Mouse (Mus musculus): ENCODE measurements around the gene Gm17324.

The Gm17324 gene

DNA sequence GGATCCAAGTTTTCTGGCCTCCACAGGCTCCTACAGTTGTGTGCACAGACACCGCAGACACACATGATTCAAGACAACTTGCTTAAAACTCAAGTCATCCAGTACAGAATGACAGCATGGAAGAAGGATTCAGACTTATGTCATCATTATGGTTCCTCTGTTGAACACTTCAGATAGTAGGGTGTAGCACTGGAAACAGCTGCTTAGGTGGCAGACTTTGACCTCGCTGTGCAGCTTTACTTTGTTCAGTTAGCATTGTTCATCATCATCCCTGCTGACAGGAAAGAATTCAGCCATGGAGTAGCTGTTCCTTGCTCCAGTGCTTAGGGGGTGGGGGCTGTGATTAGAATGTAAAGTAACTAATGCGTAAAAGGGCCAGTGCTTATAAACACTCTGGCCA, 17.1 kb upstream of the Gm17324 start:
- no peak for DNase-seq (ENCODE audit: low spot score)

DNA sequence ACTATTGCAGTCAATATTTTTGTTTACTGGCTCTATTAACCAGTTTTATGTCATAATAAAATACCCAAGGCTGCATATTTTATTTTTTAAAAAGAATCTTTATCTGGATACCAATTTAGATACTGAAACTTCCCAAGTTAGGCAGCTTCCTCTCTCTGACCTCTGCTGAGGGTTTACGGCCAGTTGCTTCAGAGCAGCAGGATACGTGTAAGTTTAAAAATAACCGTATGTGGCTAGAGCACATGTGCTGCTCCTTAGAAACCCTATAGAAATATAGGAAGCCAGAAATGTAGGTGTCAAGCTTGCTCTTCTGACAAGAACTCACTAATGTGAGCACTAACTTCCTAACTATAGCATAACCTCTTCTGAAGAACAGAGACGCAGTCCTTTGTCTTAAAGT, 14.8 kb upstream of the Gm17324 start:
- DNase-seq (ENCODE audit: low spot score), result no peak

DNA sequence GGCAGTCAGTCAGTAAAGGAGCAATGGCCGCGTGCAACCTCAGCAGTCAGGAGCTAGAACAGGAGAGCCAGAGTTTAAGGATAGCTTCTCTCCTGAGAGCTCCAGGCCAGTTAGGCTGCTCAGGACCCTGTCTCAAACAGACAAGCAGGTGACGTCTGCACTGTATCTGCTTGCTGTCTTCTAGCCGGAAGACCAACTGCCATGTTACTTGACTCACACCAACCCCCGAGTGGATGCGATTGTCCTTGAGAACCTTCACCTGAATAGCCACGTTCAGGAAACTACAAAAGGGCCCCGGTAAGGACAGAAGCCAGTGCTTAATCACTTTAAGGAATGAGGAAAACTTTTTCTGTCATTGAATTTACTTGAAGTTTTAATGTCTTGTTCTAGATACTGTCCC, 8.4 kb upstream of the Gm17324 start:
- DNase-seq (ENCODE audit: low spot score), result no peak

DNA sequence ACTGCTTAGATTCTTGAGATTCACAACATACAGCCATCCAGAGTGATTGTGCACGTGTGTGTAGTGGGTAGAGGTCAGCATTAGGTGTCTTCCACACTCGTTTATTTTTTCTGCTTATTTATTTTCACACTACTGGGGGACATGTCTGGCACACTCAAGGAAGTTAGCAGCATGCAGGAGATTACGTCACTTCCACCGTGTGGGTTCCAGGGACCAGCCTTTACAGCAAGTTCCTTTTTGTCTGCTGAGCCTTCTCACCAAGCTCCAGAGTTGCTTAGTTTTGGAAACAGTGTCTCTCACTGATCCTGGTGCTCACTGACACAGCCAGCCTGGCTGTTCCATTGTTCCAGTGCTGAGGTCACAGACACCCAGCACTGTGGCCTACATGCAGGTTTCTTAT, 2.8 kb upstream of the Gm17324 start:
- no peak for DNase-seq (ENCODE audit: low spot score)

DNA sequence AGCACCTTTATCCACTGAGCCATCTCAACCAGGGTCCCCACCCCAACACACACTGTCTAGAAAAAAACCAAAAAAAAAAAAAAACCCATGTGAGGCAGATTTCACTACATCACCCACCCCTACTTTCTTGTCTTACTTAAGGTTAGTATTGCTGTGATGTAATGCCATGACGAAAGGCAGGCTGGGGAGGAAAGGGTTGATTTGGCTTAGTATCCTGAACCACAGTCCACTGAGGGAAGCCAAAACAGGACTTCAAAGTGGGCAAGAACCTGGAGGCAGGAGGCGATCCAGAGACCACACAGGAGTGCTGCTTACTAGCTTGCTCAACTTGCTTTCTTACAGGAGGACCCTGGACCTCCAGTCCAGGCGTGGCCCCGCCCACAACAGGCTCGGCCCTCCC, 1.8 kb upstream of the Gm17324 start:
- no peak for DNase-seq (ENCODE audit: low spot score)

DNA sequence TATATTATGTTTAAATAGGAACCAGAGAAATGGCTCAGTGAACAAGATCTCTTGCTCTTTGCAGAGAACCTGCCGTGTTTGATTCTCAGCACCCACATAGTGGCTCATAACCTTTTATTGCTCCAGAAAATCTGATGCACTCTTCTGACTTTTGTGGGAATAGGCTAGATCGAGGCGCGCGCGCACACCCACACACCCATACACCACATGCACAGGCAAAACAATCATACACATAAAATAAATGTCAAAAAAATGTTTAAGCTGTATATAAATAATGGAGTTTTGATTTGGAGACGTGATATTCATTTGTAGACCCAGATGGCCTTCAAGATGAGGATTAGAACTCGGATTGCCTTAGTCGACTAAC, 997 bp downstream of the Gm17324 start:
- no peak for DNase-seq (ENCODE audit: low spot score)

DNA sequence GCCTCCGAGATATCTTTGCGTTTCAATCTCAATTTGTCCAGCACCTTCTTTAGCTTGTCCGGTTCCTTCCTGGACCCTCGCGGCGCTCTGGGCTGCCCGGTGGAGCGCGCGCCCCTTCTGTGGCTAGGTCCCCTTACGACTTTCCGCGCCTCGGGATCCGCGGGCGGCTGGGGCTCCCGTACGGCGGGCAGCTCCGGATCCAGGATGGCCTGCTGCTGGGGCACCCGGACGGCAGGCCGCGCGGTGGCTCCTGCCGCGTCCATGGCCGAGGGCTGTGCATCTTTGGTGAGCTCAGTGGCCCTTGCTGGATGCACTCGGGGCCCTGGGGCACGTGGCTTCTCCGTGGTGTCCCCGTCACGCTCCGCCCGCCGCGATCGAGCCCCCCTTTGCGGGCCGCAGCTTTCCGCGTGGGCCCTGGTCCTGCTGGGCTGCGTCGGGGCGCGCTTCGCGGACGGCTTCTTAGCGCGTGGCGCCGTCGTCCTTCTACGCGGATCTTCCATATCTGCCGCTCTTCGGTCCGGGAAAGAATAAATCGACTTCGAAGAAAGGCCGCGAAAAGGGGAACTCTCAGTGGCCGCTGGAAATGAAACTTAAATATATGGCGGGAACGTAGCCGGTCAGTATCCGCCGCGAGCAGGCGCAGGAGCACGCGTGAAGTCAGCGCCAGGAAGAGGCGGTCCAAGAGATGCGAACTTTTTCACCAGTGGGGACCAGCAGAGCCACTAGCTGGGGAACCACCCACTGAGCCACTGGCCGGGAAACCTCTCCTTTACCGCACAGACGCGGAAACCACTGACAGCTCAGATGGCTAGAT, 5.8 kb downstream of the Gm17324 start, which contains the start of gene Cgas:
TSS of gene Cgas (minus strand) at position 659 of the 814 bp plus-strand sequence.
- peak; percentile 31 for DNase-seq (ENCODE audit: low spot score)

DNA sequence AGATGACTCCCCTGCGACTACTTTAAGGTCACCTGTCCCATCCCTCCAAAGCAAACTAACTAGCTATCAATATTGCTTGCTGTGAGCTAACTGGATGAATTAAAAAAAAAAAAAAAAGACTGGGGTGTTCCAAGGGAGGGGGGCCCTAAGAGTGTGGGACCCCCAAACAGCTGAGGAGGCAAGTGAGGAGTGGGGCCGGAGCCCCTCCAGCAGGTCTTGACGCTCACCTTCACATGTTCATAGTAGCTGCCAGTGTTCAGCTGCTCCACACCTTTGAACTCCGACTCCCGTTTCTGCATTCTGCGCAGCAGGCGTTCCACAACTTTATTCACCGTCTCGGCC, 6.4 kb downstream of the Gm17324 start:
- no peak for DNase-seq (ENCODE audit: low spot score)

DNA sequence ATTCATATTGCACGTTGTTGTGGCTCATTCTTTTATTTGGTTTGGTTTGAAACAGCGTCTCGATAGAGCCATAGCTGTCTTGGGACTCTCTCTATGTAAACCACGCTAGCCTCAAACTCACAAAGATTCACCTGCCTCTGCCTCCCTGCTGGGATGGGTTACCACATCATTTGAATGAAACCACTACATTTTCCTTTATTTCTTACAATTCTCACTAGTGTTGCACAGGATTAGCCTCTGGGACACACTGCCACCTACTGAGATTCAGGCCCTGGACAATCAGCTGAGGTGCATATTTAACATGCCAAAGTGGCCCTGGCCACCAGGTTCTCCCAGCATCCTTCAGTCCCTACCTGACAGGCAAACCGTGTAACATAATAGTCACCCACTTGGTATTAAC, 9.2 kb downstream of the Gm17324 start:
- DNase-seq (ENCODE audit: low spot score), result no peak

DNA sequence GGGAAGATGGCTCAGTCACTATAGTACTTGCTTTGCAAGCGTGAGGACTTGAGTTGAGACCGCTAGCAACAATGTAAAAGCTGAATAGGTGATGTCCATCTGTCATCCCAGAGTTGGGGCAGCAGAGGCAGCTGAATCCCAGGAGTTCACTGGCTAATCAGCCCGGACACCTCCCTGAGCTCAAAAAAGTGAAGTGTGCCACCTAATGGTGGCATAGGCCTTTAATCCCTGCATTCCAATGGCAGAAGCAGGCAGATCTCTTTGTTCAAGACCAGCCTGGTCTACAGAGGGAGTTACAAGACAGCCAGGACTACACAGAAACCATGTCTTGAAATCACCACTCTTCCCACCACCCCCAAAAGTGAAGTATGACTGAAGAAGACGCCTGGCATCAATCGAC, 16.1 kb downstream of the Gm17324 start:
- DNase-seq (ENCODE audit: low spot score), result no peak

DNA sequence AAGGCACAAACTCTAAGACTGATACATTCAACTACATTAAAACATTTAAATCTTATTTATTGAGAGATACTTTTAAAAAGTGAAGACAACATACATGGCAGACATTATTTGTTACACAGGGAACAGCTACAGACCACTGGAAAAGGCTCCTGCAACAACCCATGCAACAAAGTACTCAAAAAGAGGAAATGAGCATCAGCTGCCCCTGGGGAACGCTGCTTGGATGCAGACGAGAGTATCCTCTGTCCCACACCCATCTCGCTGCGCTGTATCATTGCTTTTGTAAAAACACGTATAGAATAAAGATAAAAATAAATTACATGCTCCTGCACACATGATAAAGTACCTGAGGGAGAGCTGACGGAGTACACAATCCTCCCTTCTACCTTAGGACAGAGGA, 18.1 kb downstream of the Gm17324 start:
- DNase-seq (ENCODE audit: low spot score), result no peak

DNA sequence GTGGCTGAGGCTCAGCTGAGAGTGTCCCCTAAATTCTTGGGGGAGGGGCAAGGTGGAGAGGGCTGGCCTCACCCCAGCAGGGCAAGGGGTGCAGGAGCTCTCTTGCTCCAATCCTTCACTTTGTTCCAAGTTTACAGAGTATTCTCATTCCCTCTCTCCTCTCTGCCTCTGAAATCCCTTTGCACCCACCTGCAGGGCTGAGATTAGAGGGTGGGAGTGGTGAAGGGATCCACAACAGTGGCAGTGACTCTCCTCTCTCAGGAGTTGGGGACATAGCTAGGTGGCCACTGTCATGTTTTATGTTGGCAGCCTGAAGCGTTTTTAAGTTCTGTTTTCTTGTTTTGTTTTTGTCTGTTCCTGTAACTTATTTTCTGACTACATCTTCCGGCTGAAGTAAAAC, 19.0 kb downstream of the Gm17324 start:
- DNase-seq (ENCODE audit: low spot score), result no peak

DNA sequence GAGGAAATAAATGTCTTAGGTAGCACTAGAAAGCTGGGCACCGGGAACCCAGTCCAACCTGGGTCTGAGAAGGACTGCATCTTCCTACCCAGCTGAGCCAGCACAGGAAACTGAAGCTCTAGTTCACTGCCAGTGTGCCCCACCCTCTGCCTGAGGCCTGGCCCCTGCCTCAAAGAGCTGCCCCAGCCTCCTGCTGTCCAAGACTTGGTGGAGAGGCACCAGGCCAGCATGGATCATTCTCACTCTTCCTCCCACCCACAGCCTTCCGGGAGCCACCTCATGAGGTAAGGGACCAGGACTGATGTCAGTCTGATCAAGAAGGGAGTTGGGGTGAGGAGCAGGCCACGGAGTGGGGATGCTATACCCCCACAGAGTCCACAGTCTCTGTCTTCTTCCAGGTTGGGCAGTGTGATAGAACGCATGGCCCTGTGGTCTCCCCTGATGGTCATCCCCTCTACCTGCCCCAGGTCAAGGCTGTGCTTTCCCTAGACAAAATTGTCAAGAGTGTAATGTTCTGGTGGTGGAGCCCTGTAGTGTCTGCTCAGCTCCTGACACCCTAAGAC, 19.6 kb downstream of the Gm17324 start:
- no peak for DNase-seq (ENCODE audit: low spot score)

DNA sequence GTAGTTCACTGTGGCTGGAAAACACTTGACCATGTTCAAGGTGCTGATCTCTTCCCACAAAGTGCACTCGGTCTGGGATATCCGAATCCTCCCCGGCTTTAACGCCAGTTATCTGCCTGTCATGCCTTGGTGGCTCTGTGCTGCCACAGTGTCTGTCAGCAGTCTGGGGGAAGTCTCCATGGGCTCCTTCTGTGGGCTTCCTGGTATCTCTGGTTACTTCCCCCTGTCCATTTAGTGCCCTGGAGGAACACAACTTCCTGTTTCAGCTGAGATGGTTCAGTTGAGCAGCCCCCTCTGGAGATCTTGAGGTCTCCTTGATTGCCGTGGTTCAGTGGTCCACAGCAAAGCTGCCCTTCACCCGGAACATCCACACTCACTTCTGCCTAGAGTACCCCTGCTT, 20.4 kb downstream of the Gm17324 start:
- no peak for DNase-seq (ENCODE audit: low spot score)

DNA sequence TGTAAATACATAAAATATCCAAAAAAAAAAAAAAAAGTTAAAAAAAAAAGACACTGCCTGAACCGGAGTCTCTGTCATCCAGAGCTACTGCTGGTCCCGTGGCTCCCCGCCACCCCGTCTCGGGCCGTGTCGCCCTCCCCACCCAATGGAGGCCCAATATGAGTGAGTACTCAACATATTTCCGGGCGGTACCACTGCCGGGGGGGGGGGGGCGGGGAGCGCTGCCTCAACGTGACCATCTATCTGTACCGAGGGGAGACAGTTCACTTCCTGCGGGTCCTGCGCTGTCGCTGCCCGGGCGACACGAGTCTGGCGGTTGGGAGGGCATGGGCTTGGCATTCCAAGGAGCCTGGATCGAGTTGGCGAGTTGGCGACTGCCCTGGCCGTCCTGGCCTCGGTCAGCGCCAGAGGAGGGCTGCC, 21.2 kb downstream of the Gm17324 start:
- no peak for DNase-seq (ENCODE audit: low spot score)

DNA sequence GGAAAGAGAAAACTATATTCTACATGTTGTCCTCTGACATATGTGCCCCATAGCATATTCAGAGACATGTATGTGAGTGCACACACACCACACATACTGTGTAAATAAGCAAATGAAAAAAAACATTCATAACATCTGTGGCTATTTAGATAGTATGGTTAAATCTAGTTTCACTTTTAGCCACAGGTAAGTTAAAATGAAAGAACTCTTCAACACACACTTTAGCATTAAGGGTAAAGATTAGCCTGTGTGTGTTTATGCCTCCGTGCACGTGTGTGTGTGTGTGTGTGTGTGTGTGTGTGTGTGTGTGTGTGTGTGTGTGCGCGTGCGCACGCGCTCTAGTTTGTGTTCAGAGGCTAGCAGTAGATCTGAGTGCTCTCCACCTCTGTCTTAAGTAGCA, 47.0 kb downstream of the Gm17324 start:
- no peak for DNase-seq (ENCODE audit: low spot score)

DNA sequence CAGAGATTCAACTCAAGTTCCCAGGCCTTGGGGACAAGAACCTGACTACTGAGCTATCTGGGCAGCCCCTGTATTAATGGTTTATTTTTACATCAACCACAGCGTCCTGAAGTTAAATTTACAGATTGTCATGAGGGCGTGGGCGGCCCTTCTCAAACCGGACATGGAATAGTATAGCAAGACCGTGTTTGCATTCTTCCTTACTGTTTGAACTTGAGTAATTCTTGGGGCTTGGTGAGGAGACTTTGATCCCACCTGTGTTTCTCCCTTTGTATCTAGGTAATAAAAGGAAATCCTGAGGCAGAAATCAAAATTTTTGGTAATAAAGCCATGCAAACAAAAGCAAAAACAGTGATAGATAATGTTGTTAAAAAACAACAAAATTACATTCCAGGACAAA, 48.0 kb downstream of the Gm17324 start:
- no peak for DNase-seq (ENCODE audit: low spot score)

Data from MN1 (cell line).